Mouse (Mus musculus) ES-E14 (cell line): ENCODE data around the gene Cops7a. TPM values are rescaled to one million over a fixed set of nuclear protein-coding genes. Genes with fewer than 3 reads are reported as not detected.

Source experiments
- DNase-seq: peaks from one replicate; pipeline ENCODE4 v3.0.0-alpha.2; 2013; ENCODE audit warnings: low read depth, low spot score
- H3K27ac ChIP-seq: 2 replicates; pipeline ENCODE4 v1.5.1; 2012; ENCODE audit warnings: low read depth, mild to moderate bottlenecking, low read length, moderate library complexity, mixed read lengths; ENCODE audit not compliant: poor library complexity, insufficient read depth, severe bottlenecking
- H3K36me3 ChIP-seq: 2 replicates; pipeline ENCODE4 v1.6.1; 2012; ENCODE audit warnings: mild to moderate bottlenecking, low read length, moderate library complexity, mixed read lengths; ENCODE audit not compliant: control insufficient read depth, poor library complexity, insufficient read depth, severe bottlenecking
- H3K4me1 ChIP-seq, 2 experiments: fragments of 150-350 bp in 1 of 2; sonication (generic) in 1 of 2; 2 replicates each; pipeline ENCODE4 v1.6.1; 2012; ENCODE audit warnings: low read length in 2 of 2, mild to moderate bottlenecking in 1 of 2, mixed read lengths in 1 of 2; ENCODE audit not compliant: control insufficient read depth in 2 of 2, insufficient read depth in 2 of 2, poor library complexity in 1 of 2
- H3K4me3 ChIP-seq, 2 experiments: fragments of 150-350 bp in 1 of 2; sonication (generic) in 1 of 2; 2 replicates each; pipeline ENCODE4 v1.5.1; 2012; ENCODE audit warnings: low read length in 2 of 2, low read depth in 1 of 2, mild to moderate bottlenecking in 1 of 2, mixed read lengths in 1 of 2; ENCODE audit not compliant: insufficient read depth in 1 of 2, poor library complexity in 1 of 2, severe bottlenecking in 1 of 2
- H3K9ac ChIP-seq: 2 replicates; pipeline ENCODE4 v1.6.1; 2012; ENCODE audit warnings: low read depth, mild to moderate bottlenecking, low read length, mixed read lengths; ENCODE audit not compliant: poor library complexity, insufficient read depth, severe bottlenecking
- H3K9me3 ChIP-seq: fragments of 150-350 bp; sonication (generic); 2 replicates; pipeline ENCODE4 v1.6.1; 2012; ENCODE audit warnings: low read depth, mild to moderate bottlenecking, low read length; ENCODE audit not compliant: control insufficient read depth, insufficient read depth
- CHD2 ChIP-seq: IDR thresholded peaks from 2 replicates; pipeline ENCODE4 v1.6.1; 2014; ENCODE audit warnings: mild to moderate bottlenecking, low read depth, low read length, inconsistent platforms
- HCFC1 ChIP-seq: IDR thresholded peaks from 2 replicates; pipeline ENCODE4 v1.6.1; 2012; ENCODE audit warnings: low read length, inconsistent platforms, borderline replicate concordance; ENCODE audit not compliant: insufficient read depth
- MAFK ChIP-seq: IDR thresholded peaks from 2 replicates; pipeline ENCODE4 v1.6.1; 2014; ENCODE audit warnings: mild to moderate bottlenecking, low read depth, low read length, inconsistent platforms; ENCODE audit not compliant: insufficient read depth
- ZC3H11A ChIP-seq: IDR thresholded peaks from 2 replicates; pipeline ENCODE4 v1.6.1; 2012; ENCODE audit warnings: low read depth, mild to moderate bottlenecking, inconsistent platforms, low read length, borderline replicate concordance
- ZNF384 ChIP-seq: IDR thresholded peaks from 2 replicates; pipeline ENCODE4 v1.6.1; 2012; ENCODE audit warnings: low read depth, low read length, inconsistent platforms
- in situ Hi-C, 2 experiments: fragments of 600-800 bp; cut with MboI; formaldehyde crosslinking; loops; one replicate each; pipeline ENCODE4 v1.15.1; 2025; ENCODE audit warnings: low sequenced_read_pairs in 2 of 2, inconsistent platforms in 1 of 2; ENCODE audit not compliant: unreplicated experiment in 2 of 2
- total RNA-seq: library from RNA; depleted of rRNA; stranded (reverse); fragments of 300-350 nt; gene quantifications from 2 replicates; pipeline ENCODE4 v1.2.3, GENCODE M21; 2012

The Cops7a gene
- total RNA-seq, 1 experiment: 138 TPM

DNA sequence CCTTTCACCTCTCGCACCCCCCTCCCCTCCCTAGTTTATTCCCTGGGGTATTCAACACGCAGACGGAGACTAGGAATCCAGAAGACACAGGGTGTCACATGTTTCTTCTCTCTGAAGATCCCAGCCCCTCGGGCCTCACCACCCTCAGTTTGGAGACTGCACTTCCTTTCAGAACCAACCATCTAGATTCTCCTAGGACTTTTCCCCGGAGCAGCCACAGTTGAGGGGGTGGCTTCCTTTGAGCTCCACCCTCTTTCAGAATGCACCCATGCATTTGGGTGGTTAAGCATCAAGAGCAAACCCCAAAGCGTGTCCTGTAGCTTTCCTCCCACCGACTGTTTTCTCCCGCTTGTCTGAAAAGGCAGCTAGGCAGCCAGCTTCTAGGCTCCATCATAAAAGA is 32.7 kb upstream of the Cops7a start:
- DNase-seq: no peak
- peaks cover 10% of the 10 kb centered on the region; the same call in 1 of the 2 replicates for H3K36me3 ChIP-seq
- H3K4me3 ChIP-seq: peak overlapping the region; percentile 13 to 80; a peak in 2 of 4 replicates
- no peaks in the 10 kb centered on the region for H3K9me3 ChIP-seq
- H3K4me1 ChIP-seq: peaks cover 3 to 18% of the 10 kb centered on the region in 2 experiments
- H3K27ac ChIP-seq: no peak overlapping the region
- in situ Hi-C loops: no loop called here
- 0 out of 2 replicates have a peak overlapping the region, but pooled peaks have one; percentile 12 for H3K9ac ChIP-seq
- TF ChIP-seq CHD2: no peak
- TF ChIP-seq ZC3H11A: no peak
- no peak for TF ChIP-seq HCFC1
- TF ChIP-seq MAFK: no peak
- no peak for TF ChIP-seq ZNF384

DNA sequence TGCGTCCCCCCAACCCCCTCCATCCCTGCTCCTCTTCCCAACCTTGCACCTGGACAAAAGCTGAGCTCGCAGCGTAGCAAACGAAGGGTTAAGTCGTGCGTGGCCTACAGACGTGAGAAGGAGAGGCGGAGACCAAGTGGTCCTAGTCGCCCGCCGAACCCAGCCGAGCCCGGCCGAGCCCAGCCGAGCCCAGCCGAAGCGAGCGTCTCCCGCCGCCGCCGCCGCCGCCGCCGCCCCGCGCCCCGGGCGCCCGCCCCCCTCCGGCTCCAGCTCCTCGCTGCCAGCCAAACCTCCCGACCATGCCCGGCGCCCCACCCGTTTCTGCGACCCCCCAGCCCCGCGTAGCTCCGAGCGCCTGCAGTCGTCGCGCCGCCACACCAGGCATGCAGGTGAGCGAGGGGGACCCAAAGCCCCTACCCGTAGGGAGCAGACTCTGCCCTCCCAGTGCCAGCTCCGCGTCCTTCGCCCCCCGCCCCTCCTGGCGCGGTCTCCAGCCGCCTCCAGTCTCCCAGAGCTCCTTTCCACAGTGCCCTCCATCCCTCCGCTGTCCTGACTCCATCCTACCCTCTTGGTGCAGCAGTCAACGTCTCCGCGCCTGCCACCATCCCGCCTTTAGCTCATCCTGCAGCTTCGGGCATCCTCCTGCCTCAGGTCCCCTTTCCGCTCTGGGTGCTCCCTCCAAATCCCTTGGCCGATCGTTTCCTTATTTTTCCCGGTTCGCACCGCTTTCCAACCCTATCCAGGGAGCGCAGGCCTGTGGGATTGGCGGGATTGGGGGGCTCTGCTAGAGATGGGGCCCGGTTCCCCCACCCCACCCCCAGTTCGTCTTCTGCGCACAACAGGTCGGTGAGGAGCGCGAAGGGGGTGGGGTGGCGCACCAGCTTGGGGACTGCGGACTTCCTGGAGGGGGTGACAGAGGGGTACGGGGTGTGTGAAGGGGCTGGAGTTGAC is 31.5 kb upstream of the Cops7a start, which contains the start of gene Pianp:
TSS of gene Pianp (plus strand) at position 144 of the 951 bp plus-strand sequence.
- H3K36me3 ChIP-seq: peaks cover 4% of the 10 kb centered on the region; the same call in 1 of the 2 replicates
- peak within 1 kb of the TSS; percentile 72 for H3K9ac ChIP-seq
- H3K9me3 ChIP-seq: no peaks in the 10 kb centered on the region
- peak within 1 kb of the TSS; percentile 64 to 80 for H3K4me3 ChIP-seq
- in situ Hi-C loops: no loop called here
- H3K27ac ChIP-seq: no peak within 1 kb of the TSS
- peaks cover 3 to 18% of the 10 kb centered on the region in 2 experiments for H3K4me1 ChIP-seq
- DNase-seq: no peak
- no peak for TF ChIP-seq HCFC1
- TF ChIP-seq ZC3H11A: 0 out of 2 replicates have a peak, but pooled peaks have one; percentile 18

DNA sequence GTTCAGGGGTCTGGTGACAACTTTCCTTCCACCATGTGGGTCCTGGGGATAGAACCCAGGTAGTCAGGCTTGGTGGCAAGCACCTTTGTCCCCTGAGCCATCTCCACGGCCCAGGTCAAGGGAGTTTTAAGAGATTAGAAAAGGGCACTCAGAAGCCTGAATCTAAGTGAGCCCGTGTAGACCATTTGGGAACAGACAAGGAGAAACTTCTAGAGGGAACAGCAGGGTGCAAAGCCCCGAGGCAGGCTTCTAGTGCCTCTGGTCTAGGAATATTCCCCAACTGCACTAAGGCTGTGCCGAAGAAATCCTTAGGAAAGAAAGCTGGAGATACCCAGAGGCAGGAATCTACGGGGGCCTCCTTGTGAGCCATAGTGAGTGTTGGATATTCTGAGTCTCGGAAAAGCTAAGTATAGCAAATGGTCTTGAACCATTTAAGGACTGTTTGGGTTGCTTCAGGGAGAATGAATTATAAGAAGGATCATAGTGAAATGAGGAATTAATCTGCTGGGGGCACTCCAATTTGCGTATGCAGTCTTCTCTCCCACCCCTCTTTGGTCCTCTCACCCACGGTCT is 30.6 kb upstream of the Cops7a start:
- TF ChIP-seq ZNF384 (no peak), ZC3H11A (no peak), CHD2 (no peak)
- Histone ChIP-seq H3K9ac (no peak overlapping the region), H3K4me1 (peaks cover 3 to 18% of the 10 kb centered on the region in 2 experiments), H3K36me3 (peaks cover 3% of the 10 kb centered on the region; the same call in 1 of the 2 replicates), H3K9me3 (no peaks in the 10 kb centered on the region), H3K4me3 (no peak overlapping the region; a peak in 1 of 4 replicates), H3K27ac (no peak overlapping the region)
- DNase-seq: no peak
- in situ Hi-C loops: no loop called here

DNA sequence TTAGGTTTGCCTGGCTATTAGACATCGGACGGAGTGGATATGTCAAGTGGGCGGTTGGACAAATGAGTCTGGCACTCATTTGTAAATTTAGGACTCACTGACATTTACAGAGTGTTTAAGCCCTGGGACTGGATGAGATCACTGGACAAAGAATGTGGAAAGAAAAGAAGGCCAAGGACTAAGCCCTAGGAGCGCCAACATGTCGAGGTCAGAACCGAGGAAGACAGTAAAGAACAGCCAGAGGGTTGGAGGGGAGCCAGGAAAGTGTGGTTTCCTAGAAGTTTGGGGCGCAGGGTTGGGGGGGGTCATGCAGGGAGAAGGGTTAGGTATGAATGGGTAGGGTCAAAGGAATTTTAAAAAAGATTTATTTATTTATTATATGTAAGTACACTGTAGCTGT is 29.9 kb upstream of the Cops7a start:
- Histone ChIP-seq H3K4me1 (peaks cover 2 to 15% of the 10 kb centered on the region in 2 experiments), H3K36me3 (peaks cover under 1% of the 10 kb centered on the region; the same call in 1 of the 2 replicates), H3K9ac (no peak overlapping the region), H3K9me3 (no peaks in the 10 kb centered on the region), H3K4me3 (no peak overlapping the region), H3K27ac (no peak overlapping the region)
- TF ChIP-seq CHD2 (no peak), ZC3H11A (no peak), ZNF384 (no peak), HCFC1 (no peak), MAFK (no peak)
- DNase-seq: no peak
- in situ Hi-C loops: no loop called here
